Mouse (Mus musculus): ENCODE measurements around the gene Rpl18.

The Rpl18 gene

DNA sequence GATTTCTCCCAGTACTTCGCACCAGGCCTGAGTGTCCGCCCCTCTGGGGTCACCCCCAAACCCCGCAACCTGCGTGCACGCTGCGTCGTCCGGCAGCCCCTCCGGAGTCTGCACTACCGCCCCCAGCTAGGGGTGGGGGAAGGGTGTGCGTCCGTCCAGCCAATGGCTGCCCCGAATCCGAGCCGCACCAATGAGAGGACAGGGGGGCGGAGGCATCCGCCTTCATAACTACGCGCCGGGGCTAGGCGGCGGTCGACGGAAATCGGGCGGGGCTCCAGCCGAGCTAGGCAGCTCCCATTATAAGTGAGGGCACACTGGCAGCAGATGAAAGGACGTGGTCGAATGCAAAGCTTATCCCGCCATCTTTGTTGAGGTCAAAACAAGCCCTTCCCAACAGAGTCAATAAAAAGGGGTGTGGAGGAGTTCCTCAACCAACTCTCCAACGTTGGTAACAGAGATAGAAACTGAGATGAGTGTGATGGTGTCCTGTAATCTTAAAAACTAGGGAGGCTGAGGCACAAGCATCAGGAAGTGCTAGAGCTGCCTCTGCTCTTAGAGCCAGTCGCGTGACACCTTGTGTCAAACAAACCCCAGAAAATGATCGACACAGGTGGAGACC, at the start of gene Rpl18:
Gene Rpl18 (plus strand): TSS at position 368 of the 619 bp plus-strand sequence.
- DNase-seq (ENCODE audit: low read depth, low spot score) = peak; percentile 98

DNA sequence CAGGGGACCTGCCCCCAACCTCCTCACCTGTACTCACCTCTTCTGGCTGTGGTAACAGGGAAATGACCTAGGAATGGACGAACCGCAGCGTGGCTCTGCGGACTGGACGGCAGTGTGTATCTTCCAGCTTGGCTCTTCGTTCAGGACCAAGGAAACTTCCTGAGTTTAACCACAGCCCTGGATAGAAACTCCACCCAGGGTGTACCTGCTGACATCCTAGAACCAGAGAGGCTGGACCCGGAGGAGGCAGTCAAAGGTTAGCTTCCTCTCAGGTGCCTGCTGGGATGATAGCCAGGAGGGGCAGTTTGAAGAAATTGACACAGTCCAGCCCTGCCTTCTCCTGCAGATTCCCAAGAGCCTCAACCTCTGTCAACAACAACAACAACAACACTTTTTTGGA, 49.1 kb upstream of the Rpl18 start, which contains the start of gene Fut2:
Gene Fut2 (minus strand): TSS at position 234 of the 400 bp plus-strand sequence.
- DNase-seq (ENCODE audit: low read depth, low spot score) = no peak

DNA sequence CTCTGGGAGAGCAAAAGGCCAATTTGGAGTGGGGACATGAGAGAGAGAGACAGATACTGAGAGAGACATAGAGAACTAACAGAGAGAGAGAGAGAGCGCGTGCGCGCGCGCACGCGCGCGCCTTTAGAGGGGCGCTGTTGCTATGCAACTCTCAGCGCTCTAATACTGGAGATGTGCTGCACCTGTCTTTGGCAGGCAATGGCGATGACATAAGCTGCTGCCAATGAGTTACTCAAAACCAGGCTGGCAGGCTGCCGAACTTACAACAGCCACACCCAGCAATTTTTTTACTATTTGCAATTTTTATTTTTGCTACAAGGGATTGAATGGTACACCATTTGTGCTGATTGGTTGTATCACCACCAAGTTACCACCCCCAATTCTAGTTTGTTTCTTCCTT, 47.5 kb upstream of the Rpl18 start:
- DNase-seq (ENCODE audit: low read depth, low spot score) = no peak

DNA sequence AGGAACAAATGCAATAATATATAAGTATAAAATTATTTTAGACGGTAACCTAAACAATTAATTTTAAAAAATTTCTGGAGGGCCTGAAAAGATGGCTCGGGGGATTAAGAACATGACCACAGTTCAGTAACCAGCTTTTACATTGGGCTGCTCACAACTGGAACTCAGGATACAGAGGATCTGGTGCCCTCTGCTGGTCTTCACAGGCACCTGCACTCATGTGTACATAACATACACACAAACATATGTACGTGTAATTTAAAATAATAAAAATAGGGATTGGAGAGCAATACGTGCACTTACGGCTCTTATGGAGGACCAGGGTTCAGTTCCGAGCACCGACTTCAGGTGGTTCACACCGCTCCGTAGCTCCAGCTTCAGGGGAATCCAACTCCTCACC, 46.3 kb upstream of the Rpl18 start:
- DNase-seq (ENCODE audit: low read depth, low spot score) = peak; percentile 46

DNA sequence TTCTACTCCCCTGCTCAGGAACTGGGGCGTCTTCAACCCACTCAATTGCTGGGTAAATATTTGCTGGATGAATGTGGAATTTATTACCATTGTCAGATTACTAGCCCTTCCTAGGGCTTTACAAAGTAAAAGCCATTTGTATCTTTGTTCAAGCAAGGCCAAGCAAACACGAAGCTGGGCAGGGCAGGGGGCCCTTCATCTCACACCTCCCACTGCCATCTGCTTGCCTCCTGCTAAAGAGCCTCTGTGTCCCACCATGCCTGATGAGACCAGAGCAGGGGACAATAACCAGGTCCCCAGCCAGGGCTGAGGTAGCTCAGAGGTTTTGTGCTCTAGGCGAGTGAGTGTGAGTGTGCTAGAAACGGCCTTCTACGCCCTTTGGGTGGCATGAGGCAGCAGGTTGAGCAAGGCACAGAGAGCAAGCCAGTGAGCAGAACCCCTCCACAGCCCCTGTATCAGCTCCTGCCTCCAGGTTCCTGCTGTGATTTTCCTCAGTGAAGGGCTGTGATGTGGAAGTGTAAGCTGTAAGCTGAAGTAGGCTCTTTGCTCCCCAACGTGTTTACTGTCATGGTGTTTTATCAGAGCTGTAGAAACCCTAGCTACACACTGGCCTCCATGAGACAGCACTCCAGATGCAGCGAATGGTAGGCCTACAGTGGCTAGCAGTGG, 37.5 kb upstream of the Rpl18 start:
- no peak for DNase-seq (ENCODE audit: low read depth, low spot score)

DNA sequence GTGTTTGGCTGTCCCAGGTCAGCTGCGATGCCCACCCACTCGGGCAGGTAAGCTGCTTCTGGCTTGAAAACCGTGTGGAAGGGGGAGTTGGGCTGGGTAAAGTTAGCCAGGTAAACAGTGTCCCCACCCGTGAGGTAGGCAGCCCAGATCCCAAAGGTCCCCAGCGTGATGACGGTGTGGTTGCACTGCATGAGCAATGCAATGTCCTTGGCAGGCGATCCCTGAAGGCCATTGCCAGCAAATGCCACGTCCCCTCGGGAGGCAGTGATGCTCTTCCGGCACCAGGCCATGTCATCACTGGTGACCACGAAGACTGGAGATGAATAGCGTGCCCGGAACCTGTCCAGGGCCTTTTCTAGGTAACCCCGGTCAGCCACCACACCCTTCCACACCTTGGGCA, 36.7 kb upstream of the Rpl18 start:
- DNase-seq (ENCODE audit: low read depth, low spot score) = no peak

DNA sequence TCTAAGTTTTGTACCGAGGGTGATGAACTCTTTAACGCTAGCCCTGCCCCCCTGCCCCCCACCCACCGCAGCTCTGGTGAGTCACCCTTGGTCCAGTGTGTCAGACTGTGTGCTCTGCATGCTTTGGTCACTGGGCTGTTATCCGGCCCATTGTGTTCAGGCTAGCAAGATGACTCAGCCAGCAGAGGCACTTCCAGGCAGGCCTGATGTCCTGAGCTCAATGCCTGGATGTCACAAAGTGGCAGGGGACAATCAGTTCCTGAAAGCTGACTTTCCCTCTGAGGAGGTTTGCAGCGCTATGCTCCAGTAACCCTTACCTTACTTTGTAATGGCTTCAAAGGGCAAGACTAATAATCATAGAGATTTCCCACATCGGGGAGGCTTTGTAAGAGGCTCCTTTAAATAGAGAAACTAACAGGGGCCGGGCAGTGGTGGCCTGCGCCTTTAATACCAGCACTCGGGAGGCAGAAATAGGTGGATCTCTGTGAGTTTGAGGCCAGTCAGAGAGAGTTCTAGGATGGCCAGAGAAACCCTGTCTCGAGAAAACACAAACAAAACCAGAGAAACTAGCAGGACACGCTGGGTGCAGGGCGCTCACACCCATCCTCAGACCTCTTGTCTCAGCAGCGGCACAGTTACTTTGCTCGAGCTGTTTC, 35.2 kb upstream of the Rpl18 start:
- DNase-seq (ENCODE audit: low read depth, low spot score) = no peak

DNA sequence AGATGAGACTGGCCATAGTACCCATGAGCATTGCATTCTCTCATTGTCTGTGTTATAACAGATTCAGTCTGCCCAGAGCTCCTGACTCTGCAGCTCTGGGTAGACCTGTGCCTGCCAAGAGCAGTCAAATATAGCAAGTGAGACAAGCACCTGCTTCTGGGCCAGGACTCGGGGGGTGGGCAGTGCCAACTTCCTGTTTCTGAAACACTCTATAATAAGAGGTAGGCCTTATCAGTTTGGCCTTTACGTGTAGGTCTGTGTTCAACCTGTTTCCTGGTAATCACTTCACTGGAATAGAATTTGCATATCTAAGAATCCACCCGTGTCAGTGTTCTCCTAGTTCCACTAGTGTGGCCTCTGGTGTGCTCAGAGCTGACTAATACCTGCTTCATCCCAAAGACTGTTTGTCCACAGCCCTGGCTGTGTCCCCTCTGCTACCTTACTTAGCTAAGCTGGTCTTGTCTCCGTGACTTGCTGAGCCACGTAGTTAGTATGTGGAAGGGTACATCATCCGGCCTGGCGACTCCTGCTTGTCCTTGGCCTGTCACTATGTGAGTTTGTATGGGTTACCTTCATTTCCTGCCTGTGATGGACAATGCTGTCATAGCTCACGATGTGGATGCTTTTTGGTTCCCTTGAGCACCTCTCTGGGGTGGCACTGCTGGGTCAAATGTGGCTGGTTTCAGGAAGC, 34.1 kb upstream of the Rpl18 start:
- peak; percentile 63 for DNase-seq (ENCODE audit: low read depth, low spot score)

DNA sequence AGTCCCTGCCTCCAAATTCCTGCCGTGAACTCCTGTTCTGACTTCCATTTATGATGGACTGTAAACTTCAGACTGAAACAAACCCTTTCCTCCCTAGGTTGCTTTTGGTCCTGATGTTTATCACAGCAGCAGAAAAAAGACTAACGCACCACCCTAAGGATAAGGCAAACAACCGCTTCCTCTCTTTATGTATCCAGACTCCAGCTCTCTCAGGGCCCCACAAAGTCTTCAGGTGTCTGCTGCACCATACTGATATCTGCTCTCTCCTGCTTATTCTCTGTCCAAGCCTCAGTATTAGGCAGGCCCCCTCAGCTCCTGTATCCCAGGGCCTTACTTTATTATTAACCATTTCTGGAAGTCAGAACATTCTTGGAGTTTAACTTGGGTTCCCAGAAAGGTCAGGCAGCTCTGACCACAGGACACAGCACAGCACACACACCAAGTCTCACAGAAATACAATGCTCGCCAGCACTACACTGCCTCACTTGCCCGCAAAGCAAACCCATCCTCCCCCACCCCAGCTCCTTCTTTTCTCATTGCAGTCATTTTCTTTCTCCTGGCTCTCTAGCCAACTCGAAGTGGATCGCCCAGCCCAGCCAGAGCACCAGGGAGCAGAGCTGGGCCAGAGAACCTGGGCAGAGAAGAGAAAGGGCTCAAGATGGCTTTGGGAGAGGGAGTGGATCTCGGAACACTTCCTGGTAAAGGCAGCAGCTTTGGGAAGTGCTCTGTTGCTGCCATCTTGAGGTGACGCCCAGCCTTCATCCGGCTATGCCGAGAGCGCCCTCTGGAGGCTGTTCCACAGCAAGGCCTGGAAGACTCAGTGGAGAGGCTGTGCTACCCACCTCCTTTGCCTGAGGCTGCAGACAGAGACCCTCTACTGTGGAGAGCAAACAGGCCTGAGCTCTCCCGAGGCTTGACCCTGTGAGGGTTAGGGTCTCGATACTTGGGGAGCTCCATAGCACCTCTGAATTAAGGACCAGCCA, 32.8 kb upstream of the Rpl18 start:
- peak; percentile 94 for DNase-seq (ENCODE audit: low read depth, low spot score)

DNA sequence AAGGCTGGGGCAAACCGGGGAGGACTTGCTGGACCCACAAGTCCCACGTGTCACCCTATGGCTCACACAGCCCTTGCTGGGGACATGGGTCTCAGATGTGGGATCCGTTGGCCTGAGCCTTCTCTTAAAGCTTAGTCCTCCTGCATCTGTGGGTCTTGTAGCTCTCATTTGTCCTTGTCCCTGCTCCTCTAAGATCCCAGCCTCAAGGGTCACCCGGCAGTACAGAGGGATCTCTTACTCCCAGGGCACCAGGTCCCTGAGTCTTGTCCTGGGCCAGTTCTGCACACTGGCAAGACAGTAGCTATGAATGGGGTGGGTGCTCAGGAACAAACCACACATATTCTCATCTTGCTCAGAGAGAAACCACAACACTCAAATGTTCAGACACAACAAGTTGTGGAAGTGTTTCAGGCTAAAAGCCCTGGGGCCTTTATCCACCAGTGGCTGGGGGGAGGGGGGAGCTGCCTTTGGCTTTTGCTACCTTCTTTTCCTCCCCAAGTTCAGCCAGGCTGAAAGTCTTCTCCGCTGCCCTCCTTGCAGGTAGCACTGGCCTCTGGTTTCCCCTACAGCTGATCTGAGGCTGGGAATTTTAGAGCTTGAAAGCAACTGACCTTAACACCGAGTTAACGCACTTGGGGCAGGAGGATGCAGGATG, 31.7 kb upstream of the Rpl18 start, which contains the start of gene Ntn5:
Gene Ntn5 (plus strand): TSS at position 627 of the 655 bp plus-strand sequence.
- no peak for DNase-seq (ENCODE audit: low read depth, low spot score)

DNA sequence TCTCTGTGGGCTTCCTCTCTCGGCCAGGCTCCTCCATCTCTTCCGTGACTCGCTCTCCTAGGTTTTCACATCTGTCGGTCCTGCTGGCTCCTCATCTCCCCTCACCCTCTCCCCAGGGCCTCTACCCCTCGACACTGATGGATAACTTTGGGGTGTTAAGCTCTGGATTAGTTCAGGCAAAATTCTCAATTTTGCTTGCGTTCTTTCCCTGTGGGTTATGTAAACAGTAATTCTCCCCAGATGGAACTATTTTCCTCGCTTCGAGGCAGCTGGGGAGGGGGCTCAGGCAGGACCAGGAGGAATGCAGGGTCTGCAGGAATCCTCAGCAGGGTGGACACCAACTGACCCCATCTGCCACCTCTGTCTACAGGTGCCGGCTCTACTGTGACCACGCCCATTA, 29.4 kb upstream of the Rpl18 start:
- DNase-seq (ENCODE audit: low read depth, low spot score) = no peak

DNA sequence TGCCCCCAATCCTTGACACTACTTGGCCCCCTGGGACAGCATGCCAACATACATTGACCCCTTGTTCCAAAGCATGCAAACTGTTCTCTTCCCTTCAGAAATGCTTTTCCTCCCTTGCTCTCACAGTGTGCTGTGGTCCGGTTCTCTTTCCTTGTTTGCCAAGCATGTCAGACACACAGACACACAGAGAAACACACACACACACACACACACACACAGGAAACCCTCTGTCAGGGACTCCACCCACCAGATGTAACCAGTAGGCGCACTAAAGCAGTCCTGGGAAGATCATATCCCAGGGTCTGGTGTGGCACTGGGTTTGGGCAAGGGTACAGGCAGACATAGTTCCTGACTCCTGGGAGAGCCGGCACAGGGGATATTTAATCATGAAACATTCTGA, 28.4 kb upstream of the Rpl18 start:
- peak; percentile 53 for DNase-seq (ENCODE audit: low read depth, low spot score)

DNA sequence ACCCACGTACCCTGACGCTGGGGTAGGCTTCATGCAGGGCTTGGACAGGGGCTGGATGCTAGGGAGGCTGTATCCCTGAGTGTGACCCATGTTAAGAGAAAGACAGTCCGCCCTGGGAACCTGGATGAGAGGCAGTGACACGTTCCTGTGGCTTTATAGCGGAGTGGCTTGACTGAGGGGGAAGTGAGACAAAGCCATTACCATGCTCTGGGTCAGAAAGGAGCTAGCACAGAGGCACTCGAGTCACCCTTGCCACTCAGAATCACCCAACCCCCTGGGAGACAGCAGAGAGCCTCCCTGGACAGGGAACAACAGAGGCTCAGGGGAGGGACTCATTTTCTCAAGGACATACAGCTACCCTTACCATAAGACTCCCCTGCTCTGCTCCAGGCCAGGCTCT, 26.2 kb upstream of the Rpl18 start:
- DNase-seq (ENCODE audit: low read depth, low spot score) = peak; percentile 1

DNA sequence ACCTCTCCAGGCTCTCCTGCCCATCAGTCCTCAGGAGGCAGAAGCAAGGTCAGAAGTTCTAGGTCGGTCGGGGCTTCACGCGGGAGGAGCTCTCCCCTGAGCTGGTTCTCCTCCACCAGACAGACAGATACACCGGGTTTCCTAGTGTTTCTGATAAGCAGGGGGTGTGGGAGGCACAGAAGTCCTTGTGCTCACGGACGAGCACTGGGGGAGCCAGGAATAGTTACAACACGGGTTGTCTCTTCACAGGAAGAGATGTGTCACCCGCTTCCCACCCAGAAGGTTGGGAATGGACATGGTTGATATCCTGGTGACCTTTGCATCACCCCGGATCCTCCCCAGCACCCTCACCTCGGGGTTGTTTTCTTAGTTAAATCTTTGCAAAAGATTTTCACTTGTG, 25.5 kb upstream of the Rpl18 start:
- DNase-seq (ENCODE audit: low read depth, low spot score) = no peak

DNA sequence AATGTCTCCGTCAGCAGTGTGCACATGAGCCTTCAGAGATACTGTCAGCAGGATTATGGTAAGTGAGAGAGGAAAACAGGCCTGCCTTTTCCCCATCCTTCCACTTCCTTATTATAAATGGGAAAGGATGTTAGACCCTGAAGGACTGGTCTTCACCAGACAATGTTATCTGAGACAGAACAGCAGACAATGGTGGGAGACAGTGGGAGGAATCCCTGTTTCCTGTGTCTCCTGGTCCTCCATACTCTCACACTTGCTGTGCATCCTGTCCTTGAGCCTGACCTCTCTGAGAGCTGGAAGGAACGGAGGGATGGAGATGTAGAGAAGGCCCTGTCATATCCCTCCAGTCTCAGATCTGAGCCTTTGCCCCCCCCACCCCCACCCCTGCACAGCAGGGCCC, 22.9 kb upstream of the Rpl18 start:
- DNase-seq (ENCODE audit: low read depth, low spot score) = no peak

DNA sequence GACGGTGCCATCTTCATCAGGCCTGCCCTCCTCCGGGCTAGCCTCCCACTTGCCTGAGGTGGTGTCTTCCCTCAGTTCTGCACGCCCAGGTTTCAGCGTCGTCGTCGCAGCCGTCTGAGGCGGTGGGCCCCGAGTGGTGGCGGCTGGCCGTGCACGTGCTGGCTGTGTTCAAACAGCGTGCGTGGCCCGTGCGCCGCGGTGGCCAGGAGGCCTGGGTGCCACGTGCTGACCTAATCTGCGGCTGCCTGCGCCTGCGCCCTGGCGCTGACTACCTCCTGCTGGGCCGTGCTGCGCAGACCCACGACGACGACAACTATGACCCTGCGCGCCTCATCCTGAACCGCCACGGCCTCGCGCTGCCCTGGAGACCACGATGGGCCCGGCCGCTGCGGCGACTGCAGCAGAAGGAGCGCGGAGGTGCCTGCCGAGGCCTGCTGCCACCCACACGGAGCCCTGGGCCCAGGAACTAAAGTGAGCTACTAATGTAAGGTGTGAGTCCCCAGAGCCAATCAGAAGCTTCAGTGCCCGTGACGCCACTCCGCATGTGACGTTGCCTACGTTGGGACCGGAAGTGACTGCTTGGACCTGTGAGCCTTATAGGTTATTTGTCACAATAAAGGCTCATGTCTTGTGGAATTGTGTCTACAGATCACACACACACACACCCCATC, 21.2 kb upstream of the Rpl18 start, which contains the start of gene Sec1:
Gene Sec1 (minus strand): TSS at position 482 of the 671 bp plus-strand sequence.
- DNase-seq (ENCODE audit: low read depth, low spot score) = peak; percentile 3

DNA sequence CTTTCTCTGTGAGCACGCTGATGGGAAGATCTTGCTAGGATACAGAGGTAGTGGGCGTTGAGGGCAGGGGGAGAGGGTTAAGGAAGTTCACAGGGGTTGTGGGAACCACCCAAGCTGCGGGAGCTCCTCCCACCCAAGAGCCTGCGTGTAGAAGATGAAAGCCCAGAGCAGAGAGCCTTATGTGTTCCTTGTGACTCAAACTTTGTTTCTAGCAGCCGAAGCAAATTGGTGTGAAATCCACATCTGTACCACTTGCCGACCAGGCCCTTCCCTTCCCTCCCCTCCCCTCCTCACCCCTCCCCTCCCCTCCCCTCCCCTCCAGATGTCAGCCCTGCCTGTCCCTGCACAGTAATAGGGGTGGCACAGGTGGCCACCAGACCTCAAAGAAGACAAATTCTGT, 20.2 kb upstream of the Rpl18 start:
- DNase-seq (ENCODE audit: low read depth, low spot score) = peak; percentile 45

DNA sequence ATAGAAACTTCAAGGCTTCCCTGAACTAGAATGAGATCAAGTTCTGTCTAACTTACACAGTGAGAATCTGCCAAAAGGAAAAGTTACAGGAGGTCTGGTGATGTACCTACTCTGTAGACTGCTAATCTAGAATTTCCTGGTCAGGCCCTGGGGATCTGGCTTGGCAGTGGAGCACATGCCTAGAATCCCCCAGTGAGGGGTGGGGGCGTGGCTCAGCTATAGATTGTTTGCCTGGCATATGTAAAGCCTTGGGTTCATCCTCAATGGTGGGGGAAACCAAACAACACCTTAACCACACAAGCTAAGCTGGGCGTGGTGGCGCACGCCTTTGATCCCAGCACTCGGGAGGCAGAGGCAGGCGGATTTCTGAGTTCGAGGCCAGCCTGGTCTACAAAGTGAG, 17.4 kb upstream of the Rpl18 start:
- no peak for DNase-seq (ENCODE audit: low read depth, low spot score)

DNA sequence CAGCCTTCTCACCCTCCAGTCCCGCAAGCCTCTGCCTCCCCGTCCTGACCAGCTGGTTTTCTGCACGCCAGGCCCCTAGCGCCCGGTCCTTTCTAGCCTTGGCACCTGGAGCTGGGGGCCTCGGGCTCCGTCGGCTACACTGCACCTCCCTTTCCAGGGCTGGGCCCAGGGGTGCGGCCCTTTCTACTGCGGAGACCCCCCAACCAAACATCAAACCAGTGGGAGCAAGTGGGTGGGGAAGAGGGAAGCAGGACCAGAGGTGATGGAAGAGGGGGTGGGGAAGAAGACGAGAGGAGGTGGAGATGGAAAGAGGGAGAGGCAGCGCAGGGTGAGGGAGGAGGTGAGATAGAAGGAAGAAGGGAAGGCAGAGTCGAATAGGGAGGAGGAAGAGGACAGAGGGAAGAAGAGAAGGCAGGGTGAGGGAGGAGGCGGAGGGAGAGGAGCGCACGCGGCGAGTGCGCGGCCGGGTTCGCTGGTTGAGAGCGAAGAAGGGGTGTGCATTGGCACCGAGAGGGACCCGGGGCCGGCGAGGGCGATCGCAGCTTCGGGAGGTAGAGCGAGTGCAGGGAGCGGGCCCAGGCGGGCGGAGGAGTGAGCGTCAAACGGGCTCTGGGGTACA, 15.6 kb upstream of the Rpl18 start, which contains the start of gene Car11:
Gene Car11 (plus strand): TSS at position 321 of the 619 bp plus-strand sequence.
- DNase-seq (ENCODE audit: low read depth, low spot score) = peak; percentile 42
